ENCODE assay signal across 28 mouse cellular contexts in genomic region chr7:65783773-65784172, GRCm38 (mm10).
DNase-seq lines count a peak whose midpoint lies in the region; ATAC-seq and TF ChIP-seq lines count a peak whose summit lies in the region.
"Had no signal": no experiment of that assay in that cellular context is flagged by ENCODE, and none has a peak within 500 bp of the region (broad histone marks: within the 10 kb centered on the region; RNA-seq: fewer than 3 reads in every experiment).

No protein-coding gene starts in this region.

- H3K36me3 ChIP-seq in kidney, embryonic 15.5 days: no peaks in the 10 kb centered on the region
- H3K36me3 ChIP-seq in kidney, adult 2 months (ENCODE audit: control insufficient read depth, insufficient read depth, low read length): no peaks in the 10 kb centered on the region
- H3K36me3 ChIP-seq in kidney, postnatal 0 days (ENCODE audit: insufficient read depth, low read length): no peaks in the 10 kb centered on the region
- no peaks in the 10 kb centered on the region for H3K36me3 ChIP-seq in limb, embryonic 10.5 days
- H3K36me3 ChIP-seq: embryonic facial prominence, embryonic 13.5 days; embryonic facial prominence, embryonic 15.5 days; forebrain, embryonic 10.5 days; forebrain, embryonic 12.5 days; G1E had no signal

- no peak overlapping the region for H3K9ac ChIP-seq in kidney, embryonic 15.5 days
- no peak overlapping the region for H3K9ac ChIP-seq in kidney, postnatal 0 days (ENCODE audit: low read depth, low read length)
- H3K9ac ChIP-seq: embryonic facial prominence, embryonic 13.5 days; embryonic facial prominence, embryonic 15.5 days; forebrain, embryonic 12.5 days had no signal

- no peak overlapping the region for H3K4me2 ChIP-seq in kidney, embryonic 15.5 days
- no peak overlapping the region for H3K4me2 ChIP-seq in kidney, postnatal 0 days (ENCODE audit: low read length)
- H3K4me2 ChIP-seq: embryonic facial prominence, embryonic 13.5 days; embryonic facial prominence, embryonic 15.5 days; forebrain, embryonic 12.5 days had no signal

- ATAC-seq in kidney, embryonic 15.5 days (replicated peaks; ENCODE audit: low FRiP score): peak; percentile 71
- no peak; the same call in 1 of the 2 replicates for ATAC-seq in kidney, postnatal 0 days (replicated peaks; ENCODE audit: low FRiP score, low read depth)
- ATAC-seq: activated CD4-positive, CD25-positive, alpha-beta regulatory T cell, adult 4 months; CD4-positive, CD25-positive, alpha-beta regulatory T cell, adult 4 months; forebrain, embryonic 14.5 days; Patski had no signal

- DNase-seq in heart, adult 11 months: peak; percentile 36
- DNase-seq in heart, postnatal 4 days: no peak
- no peak for DNase-seq in kidney, adult 2 months
- peak; percentile 24 for DNase-seq in kidney, postnatal 0 days (ENCODE audit: low spot score)
- DNase-seq in kidney, postnatal 4 days: no peak
- DNase-seq in limb, embryonic 10.5 days (ENCODE audit: low spot score): no peak
- DNase-seq: adrenal gland, adult 2 months; adrenal gland, postnatal 10 days; adrenal gland, postnatal 25 days; B cell, adult 2 months; cerebellum, adult 11 months; cerebellum, adult 18-20 months; cerebellum, adult 8-10 months; cerebellum, adult 9-11 months; cerebellum, postnatal 14 days; cerebellum, postnatal 36 days; embryo, embryonic 11 days had no signal

- 17% methylated on average over 4 of the region's 4 CpGs for WGBS in kidney, embryonic 15.5 days
- WGBS in kidney, adult 2 months: 50% methylated on average over 4 of the region's 4 CpGs
- 26% methylated on average over 4 of the region's 4 CpGs for WGBS in kidney, postnatal 0 days
- 9% methylated on average over 4 of the region's 4 CpGs for WGBS in limb, embryonic 10.5 days

- no peak for TF ChIP-seq CTCF in kidney, adult 2 months (conservative IDR thresholded peaks at IDR 0.05; ENCODE audit: insufficient read depth, insufficient read length, low read depth, low read length)
- no peak for TF ChIP-seq CTCF in kidney, postnatal 0 days (IDR thresholded peaks at IDR 0.05; ENCODE audit: low read depth)

- H3K27me3 ChIP-seq in kidney, embryonic 15.5 days: peaks cover 20% of the 10 kb centered on the region
- H3K27me3 ChIP-seq in kidney, adult 2 months (replicated peaks; ENCODE audit: control insufficient read depth, insufficient read depth, low read length): no peaks in the 10 kb centered on the region
- H3K27me3 ChIP-seq in kidney, postnatal 0 days (ENCODE audit: insufficient read depth, low read length): no peaks in the 10 kb centered on the region
- no peaks in the 10 kb centered on the region for H3K27me3 ChIP-seq in limb, embryonic 10.5 days (ENCODE audit: low read depth, poor library complexity, severe bottlenecking)
- H3K27me3 ChIP-seq: embryonic facial prominence, embryonic 13.5 days; embryonic facial prominence, embryonic 15.5 days; Patski had no signal

- H3K27ac ChIP-seq in kidney, embryonic 15.5 days: no peak overlapping the region
- no peak overlapping the region for H3K27ac ChIP-seq in kidney, adult 2 months (ENCODE audit: insufficient read depth, low read depth, low read length)
- no peak overlapping the region for H3K27ac ChIP-seq in kidney, postnatal 0 days
- 0 out of 2 replicates have a peak overlapping the region, but pooled peaks have one; percentile 9 for H3K27ac ChIP-seq in limb, embryonic 10.5 days
- H3K27ac ChIP-seq: embryonic facial prominence, embryonic 13.5 days; embryonic facial prominence, embryonic 15.5 days; forebrain, embryonic 10.5 days; forebrain, embryonic 12.5 days had no signal

- no peak for TF ChIP-seq POLR2A in kidney, adult 2 months (IDR thresholded peaks at IDR 0.05; ENCODE audit: low read depth, low read length)

- H3K4me1 ChIP-seq in kidney, embryonic 15.5 days: no peaks in the 10 kb centered on the region
- H3K4me1 ChIP-seq in kidney, adult 2 months (ENCODE audit: control insufficient read depth, insufficient read depth, low read length): no peaks in the 10 kb centered on the region
- H3K4me1 ChIP-seq in kidney, postnatal 0 days (replicated peaks; ENCODE audit: insufficient read depth, low read length): no peaks in the 10 kb centered on the region
- H3K4me1 ChIP-seq in limb, embryonic 10.5 days: peaks cover 39% of the 10 kb centered on the region

- H3K4me3 ChIP-seq in kidney, embryonic 15.5 days (replicated peaks): no peak overlapping the region
- no peak overlapping the region for H3K4me3 ChIP-seq in kidney, adult 2 months (ENCODE audit: insufficient read depth, low read depth, low read length)
- H3K4me3 ChIP-seq in kidney, postnatal 0 days (replicated peaks; ENCODE audit: low read depth, low read length): no peak overlapping the region
- no peak overlapping the region for H3K4me3 ChIP-seq in limb, embryonic 10.5 days
- H3K4me3 ChIP-seq: embryonic facial prominence, embryonic 13.5 days; embryonic facial prominence, embryonic 15.5 days; erythroblast, embryonic 14.5 days; forebrain, embryonic 10.5 days; forebrain, embryonic 12.5 days had no signal

- H3K9me3 ChIP-seq in kidney, embryonic 15.5 days (replicated peaks): no peaks in the 10 kb centered on the region
- H3K9me3 ChIP-seq in kidney, postnatal 0 days (replicated peaks; ENCODE audit: low read length): no peaks in the 10 kb centered on the region
- H3K9me3 ChIP-seq in limb, embryonic 10.5 days (replicated peaks): no peaks in the 10 kb centered on the region
- H3K9me3 ChIP-seq: embryonic facial prominence, embryonic 13.5 days; embryonic facial prominence, embryonic 15.5 days; forebrain, embryonic 10.5 days; forebrain, embryonic 12.5 days; G1E had no signal

Comparison
In these comparisons a context has a peak if more than half of its experiments do, and no peak if none do; other contexts are left out.
1. DNase-seq: peak in heart, adult 11 months (single experiment) and kidney, postnatal 0 days (single experiment); none in heart, postnatal 4 days (single experiment), kidney, adult 2 months (single experiment), kidney, postnatal 4 days (0 of 2) and limb, embryonic 10.5 days (single experiment).